Mouse (Mus musculus) G1E (cell line): ENCODE data around the gene Otop3.

Source experiments
- CTCF ChIP-seq: IDR thresholded peaks from 2 replicates; pipeline ENCODE4 v1.5.1; 2012; ENCODE audit warnings: low read depth, low read length, inconsistent platforms, mixed read lengths
- GATA1 ChIP-seq: IDR thresholded peaks from 2 replicates; pipeline ENCODE4 v1.6.1; 2012; ENCODE audit warnings: borderline replicate concordance, low read length, inconsistent platforms, mixed read lengths
- GATA2 ChIP-seq: IDR thresholded peaks from 2 replicates; pipeline ENCODE4 v1.6.1; 2012; ENCODE audit warnings: low read depth, low read length, inconsistent platforms, borderline replicate concordance
- POLR2AphosphoS5 ChIP-seq: IDR thresholded peaks from 2 replicates; pipeline ENCODE4 v1.6.1; 2012; ENCODE audit warnings: low read depth, low read length, inconsistent platforms; ENCODE audit not compliant: insufficient replicate concordance
- TAL1 ChIP-seq: conservative IDR thresholded peaks from 2 replicates; pipeline ENCODE4 v1.6.1; 2012; ENCODE audit warnings: low read depth, low read length, inconsistent platforms, mixed read lengths

- TF ChIP-seq CTCF: no peak
- TF ChIP-seq GATA1: no peak
- TF ChIP-seq POLR2AphosphoS5: no peak
- TF ChIP-seq TAL1: no peak
- no peak for TF ChIP-seq GATA2
Measured at GRCm38 (mm10) chr11:115334531-115334930, at the start of gene Otop3.
